Mouse (Mus musculus): ENCODE data around the gene Ttc7.

- TF ChIP-seq CTCF (IDR thresholded peaks at IDR 0.05; ENCODE audit: borderline replicate concordance, insufficient read depth, low read depth, low read length) (no peak), POLR2A (IDR thresholded peaks at IDR 0.05; ENCODE audit: borderline replicate concordance, insufficient read depth, low read length) (no peak)
These were observed 28.3 kb upstream of the Ttc7 start for GRCm38 (mm10) chr17:87254384-87254783.

Measured in cerebellum, adult 2 months (tissue).